Comparison of ENCODE assay signal across 17 mouse cellular contexts in genomic region chr14:103058998-103059397, GRCm38 (mm10). TPM values are rescaled to one million over a fixed set of nuclear protein-coding genes. Genes with fewer than 3 reads are reported as not detected.
A peak's percentile ranks its signal among the peaks of the same experiment; 100 is the strongest.
DNase-seq lines count a peak whose midpoint lies in the region; ATAC-seq and TF ChIP-seq lines count a peak whose summit lies in the region.
"Had no signal": no experiment of that assay in that cellular context is flagged by ENCODE, and none has a peak within 500 bp of the region (broad histone marks: within the 10 kb centered on the region; RNA-seq: fewer than 3 reads in every experiment).

No protein-coding gene starts in this region.

- H3K4me3 ChIP-seq in liver, embryonic 14.5 days (ENCODE audit: insufficient read depth in 1 of 2, low read depth in 2 of 2, low read length in 2 of 2): no peak overlapping the region
- H3K4me3 ChIP-seq in neural tube, embryonic 15.5 days (replicated peaks): no peak overlapping the region
- no peak overlapping the region for H3K4me3 ChIP-seq in forebrain, postnatal 0 days (ENCODE audit: low read depth, low read length)
- H3K4me3 ChIP-seq: left cerebral cortex, adult 2 months; midbrain, embryonic 10.5 days had no signal

- H3K27me3 ChIP-seq in liver, embryonic 14.5 days (ENCODE audit: control insufficient read depth, insufficient read depth, low read length): no peaks in the 10 kb centered on the region
- no peaks in the 10 kb centered on the region for H3K27me3 ChIP-seq in neural tube, embryonic 15.5 days (replicated peaks)
- no peaks in the 10 kb centered on the region for H3K27me3 ChIP-seq in forebrain, postnatal 0 days (ENCODE audit: insufficient read depth, low read length)

- DNase-seq in A20 (ENCODE audit: low read depth, low spot score) (peak; percentile 45), ZHBTc4 (ENCODE audit: low read depth, low spot score) (peak; percentile 41)
- no peak for DNase-seq in liver, embryonic 14.5 days (ENCODE audit: low read depth in 3 of 3, low spot score in 3 of 3)
- DNase-seq in lung, postnatal 36 days: peak; percentile 64
- DNase-seq in frontal cortex, postnatal 10 days (ENCODE audit: low spot score in 2 of 2): no peak
- DNase-seq in kidney, postnatal 25 days: no peak
- DNase-seq in forebrain, postnatal 0 days: no peak
- DNase-seq: cerebellum, adult 2 months; embryo, embryonic 11 days; kidney, postnatal 4 days had no signal

- TF ChIP-seq EP300 in liver, embryonic 14.5 days (IDR thresholded peaks at IDR 0.05; ENCODE audit: low read depth): no peak

- no peaks in the 10 kb centered on the region for H3K36me3 ChIP-seq in liver, embryonic 14.5 days (replicated peaks; ENCODE audit: control insufficient read depth, insufficient read depth, low read depth)
- no peaks in the 10 kb centered on the region for H3K36me3 ChIP-seq in neural tube, embryonic 15.5 days
- no peaks in the 10 kb centered on the region for H3K36me3 ChIP-seq in forebrain, postnatal 0 days (ENCODE audit: insufficient read depth)
- H3K36me3 ChIP-seq: midbrain, embryonic 10.5 days had no signal

- peak; percentile 37; the same call in 1 of the 2 replicates for ATAC-seq in liver, embryonic 14.5 days (ENCODE audit: insufficient read depth)
- no peak for ATAC-seq in neural tube, embryonic 15.5 days (ENCODE audit: low FRiP score)
- ATAC-seq in forebrain, postnatal 0 days: no peak
- ATAC-seq: inflammation-experienced regulatory T-cells, adult 6 months had no signal

- no peak overlapping the region for H3K27ac ChIP-seq in liver, embryonic 14.5 days
- no peak overlapping the region for H3K27ac ChIP-seq in neural tube, embryonic 15.5 days (replicated peaks)
- no peak overlapping the region for H3K27ac ChIP-seq in forebrain, postnatal 0 days (ENCODE audit: low read depth, low read length)
- H3K27ac ChIP-seq: left cerebral cortex, adult 2 months; midbrain, embryonic 10.5 days had no signal

- 28% methylated on average over 1 of the region's 1 CpGs for WGBS in liver, embryonic 14.5 days (ENCODE audit: insufficient replicate concordance)
- 62% methylated on average over 1 of the region's 1 CpGs for WGBS in neural tube, embryonic 15.5 days
- 90% methylated on average over 1 of the region's 1 CpGs for WGBS in forebrain, postnatal 0 days

- H3K4me1 ChIP-seq in liver, embryonic 14.5 days (replicated peaks; ENCODE audit: control insufficient read depth in 2 of 2, insufficient read depth in 2 of 2, low read length in 1 of 2): no peaks in the 10 kb centered on the region
- no peaks in the 10 kb centered on the region for H3K4me1 ChIP-seq in neural tube, embryonic 15.5 days
- no peaks in the 10 kb centered on the region for H3K4me1 ChIP-seq in forebrain, postnatal 0 days (ENCODE audit: insufficient read depth)
- H3K4me1 ChIP-seq: midbrain, embryonic 10.5 days had no signal

- no peak for TF ChIP-seq CTCF in liver, embryonic 14.5 days (IDR thresholded peaks at IDR 0.05; ENCODE audit: low read depth)
- TF ChIP-seq CTCF in forebrain, postnatal 0 days (IDR thresholded peaks at IDR 0.05; ENCODE audit: low read depth): no peak

- no peak overlapping the region for H3K4me2 ChIP-seq in liver, embryonic 14.5 days (ENCODE audit: low read depth)
- no peak overlapping the region for H3K4me2 ChIP-seq in neural tube, embryonic 15.5 days
- H3K4me2 ChIP-seq in forebrain, postnatal 0 days (ENCODE audit: low read depth): no peak overlapping the region

- no peak overlapping the region for H3K9ac ChIP-seq in liver, embryonic 14.5 days (replicated peaks)
- H3K9ac ChIP-seq in neural tube, embryonic 15.5 days (replicated peaks): no peak overlapping the region
- H3K9ac ChIP-seq in forebrain, postnatal 0 days: no peak overlapping the region

- no peaks in the 10 kb centered on the region for H3K9me3 ChIP-seq in liver, embryonic 14.5 days (ENCODE audit: control insufficient read depth, low read length)
- no peaks in the 10 kb centered on the region for H3K9me3 ChIP-seq in neural tube, embryonic 15.5 days (replicated peaks)
- no peaks in the 10 kb centered on the region for H3K9me3 ChIP-seq in forebrain, postnatal 0 days (ENCODE audit: low read length)
- H3K9me3 ChIP-seq: midbrain, embryonic 10.5 days had no signal

RNA-seq across cellular contexts. Expression of gene Cln5, which starts 11.0 kb away (rescaled TPM):
- polyA plus RNA-seq in liver, embryonic 14.5 days (2012; rRNA removed): 6.7 and 9.7 TPM in 2 replicates
- 17.6 and 20.2 TPM in 2 replicates for polyA plus RNA-seq in liver, embryonic 14.5 days (2014; fragmentation: Nextera tagmentation; extraction: Ambion mirVana)
- polyA plus RNA-seq in neural tube, embryonic 15.5 days (2015; fragmentation: Nextera tagmentation; extraction: Ambion mirVana): 12.9 and 15.9 TPM in 2 replicates
- 7.6 and 8.8 TPM in 2 replicates for total RNA-seq in forebrain, postnatal 0 days (2014; rRNA removed)
- 7.2 and 9.7 TPM in 2 replicates for polyA plus RNA-seq in forebrain, postnatal 0 days (2015; fragmentation: Nextera tagmentation; extraction: Ambion mirVana)

RNA-seq across cellular contexts. Expression of gene Acod1, which starts 12.2 kb away (rescaled TPM):
- 0.03 and 0.08 TPM in 2 replicates for polyA plus RNA-seq in liver, embryonic 14.5 days (2012; rRNA removed)
- 0.06 and 0.15 TPM in 2 replicates for polyA plus RNA-seq in liver, embryonic 14.5 days (2014; fragmentation: Nextera tagmentation; extraction: Ambion mirVana)
- polyA plus RNA-seq in neural tube, embryonic 15.5 days (2015; fragmentation: Nextera tagmentation; extraction: Ambion mirVana): not detected in 2 replicates
- total RNA-seq in forebrain, postnatal 0 days (2014; rRNA removed): 0.08 TPM in 1 of 2 replicates, not detected in the other
- not detected in 2 replicates for polyA plus RNA-seq in forebrain, postnatal 0 days (2015; fragmentation: Nextera tagmentation; extraction: Ambion mirVana)
- total RNA-seq: adrenal gland, postnatal 4 days; heart, postnatal 25 days; left cerebral cortex, adult 2 months had no signal
- polyA plus RNA-seq: midbrain, embryonic 10.5 days; testis, adult 2 months had no signal

RNA-seq across cellular contexts. Expression of gene Fbxl3, which starts 40.4 kb away (rescaled TPM):
- polyA plus RNA-seq in liver, embryonic 14.5 days (2012; rRNA removed): 17.3 and 21.9 TPM in 2 replicates
- polyA plus RNA-seq in liver, embryonic 14.5 days (2014; fragmentation: Nextera tagmentation; extraction: Ambion mirVana): 12.6 and 16.0 TPM in 2 replicates
- 18.5 and 20.0 TPM in 2 replicates for polyA plus RNA-seq in neural tube, embryonic 15.5 days (2015; fragmentation: Nextera tagmentation; extraction: Ambion mirVana)
- total RNA-seq in forebrain, postnatal 0 days (2014; rRNA removed): 63.9 and 77.4 TPM in 2 replicates
- 18.0 and 22.7 TPM in 2 replicates for polyA plus RNA-seq in forebrain, postnatal 0 days (2015; fragmentation: Nextera tagmentation; extraction: Ambion mirVana)

Comparison
In these comparisons a context has a peak if more than half of its experiments do, and no peak if none do; other contexts are left out.
1. DNase-seq: peak in A20 (single experiment), ZHBTc4 (single experiment) and lung, postnatal 36 days (single experiment); none in liver, embryonic 14.5 days (0 of 3), frontal cortex, postnatal 10 days (0 of 2), kidney, postnatal 25 days (0 of 2) and forebrain, postnatal 0 days (single experiment).